Mouse (Mus musculus): ENCODE measurements around the gene Nif3l1. TPM values are rescaled to one million over a fixed set of nuclear protein-coding genes. Genes with fewer than 3 reads are reported as not detected.

The Nif3l1 gene
- polyA plus RNA-seq, 2 experiments = 10.3 to 16.5 TPM

- H3K9ac ChIP-seq (replicated peaks) = no peak overlapping the region
- H3K36me3 ChIP-seq (replicated peaks; ENCODE audit: control insufficient read depth, insufficient read depth, low read depth) = peaks cover 8% of the 10 kb centered on the region
- ATAC-seq (ENCODE audit: insufficient read depth) = no peak
- no peaks in the 10 kb centered on the region for H3K27me3 ChIP-seq (ENCODE audit: control insufficient read depth, insufficient read depth, low read length)
- H3K4me3 ChIP-seq (ENCODE audit: insufficient read depth in 1 of 2, low read depth in 2 of 2, low read length in 2 of 2) = no peak overlapping the region
- H3K9me3 ChIP-seq (ENCODE audit: control insufficient read depth, low read length) = no peaks in the 10 kb centered on the region
- peaks cover 4 to 11% of the 10 kb centered on the region in 2 experiments for H3K4me1 ChIP-seq (replicated peaks; ENCODE audit: control insufficient read depth in 2 of 2, insufficient read depth in 2 of 2, low read length in 1 of 2)
- 85% methylated on average over 7 of the region's 7 CpGs for WGBS (ENCODE audit: insufficient replicate concordance)
- TF ChIP-seq CTCF (IDR thresholded peaks at IDR 0.05; ENCODE audit: low read depth) (no peak), EP300 (IDR thresholded peaks at IDR 0.05; ENCODE audit: low read depth) (no peak)
- H3K27ac ChIP-seq = no peak overlapping the region
- H3K4me2 ChIP-seq (ENCODE audit: low read depth) = no peak overlapping the region
- DNase-seq (ENCODE audit: low read depth in 3 of 3, low spot score in 3 of 3) = no peak
These were observed 2.8 kb downstream of the Nif3l1 start for GRCm38 (mm10) chr1:58447766-58448165.

GRCm38 (mm10) chr1:58448396-58448795 is 3.4 kb downstream of the Nif3l1 start:
- H3K36me3 ChIP-seq (replicated peaks; ENCODE audit: control insufficient read depth, insufficient read depth, low read depth) = peaks cover 12% of the 10 kb centered on the region
- DNase-seq (ENCODE audit: low read depth in 3 of 3, low spot score in 3 of 3) (no peak), ATAC-seq (ENCODE audit: insufficient read depth) (no peak)
- no peak overlapping the region for H3K4me3 ChIP-seq (ENCODE audit: insufficient read depth in 1 of 2, low read depth in 2 of 2, low read length in 2 of 2)
- no peak overlapping the region for H3K9ac ChIP-seq (replicated peaks)
- H3K27me3 ChIP-seq (ENCODE audit: control insufficient read depth, insufficient read depth, low read length) = no peaks in the 10 kb centered on the region
- H3K27ac ChIP-seq = no peak overlapping the region
- no peak overlapping the region for H3K4me2 ChIP-seq (ENCODE audit: low read depth)
- WGBS (ENCODE audit: insufficient replicate concordance) = 64% methylated on average over 7 of the region's 7 CpGs
- H3K4me1 ChIP-seq (replicated peaks; ENCODE audit: control insufficient read depth in 2 of 2, insufficient read depth in 2 of 2, low read length in 1 of 2) = peaks cover 4 to 11% of the 10 kb centered on the region in 2 experiments
- TF ChIP-seq CTCF (IDR thresholded peaks at IDR 0.05; ENCODE audit: low read depth) (no peak), EP300 (IDR thresholded peaks at IDR 0.05; ENCODE audit: low read depth) (no peak)
- no peaks in the 10 kb centered on the region for H3K9me3 ChIP-seq (ENCODE audit: control insufficient read depth, low read length)

GRCm38 (mm10) chr1:58454316-58454715 is 9.4 kb downstream of the Nif3l1 start:
- Histone ChIP-seq H3K4me3 (ENCODE audit: insufficient read depth in 1 of 2, low read depth in 2 of 2, low read length in 2 of 2) (no peak overlapping the region), H3K4me1 (replicated peaks; ENCODE audit: control insufficient read depth in 2 of 2, insufficient read depth in 2 of 2, low read length in 1 of 2) (no peaks in the 10 kb centered on the region), H3K9me3 (ENCODE audit: control insufficient read depth, low read length) (no peaks in the 10 kb centered on the region), H3K4me2 (ENCODE audit: low read depth) (no peak overlapping the region), H3K27me3 (ENCODE audit: control insufficient read depth, insufficient read depth, low read length) (no peaks in the 10 kb centered on the region), H3K36me3 (replicated peaks; ENCODE audit: control insufficient read depth, insufficient read depth, low read depth) (peaks cover 24% of the 10 kb centered on the region), H3K27ac (no peak overlapping the region), H3K9ac (replicated peaks) (no peak overlapping the region)
- TF ChIP-seq EP300 (IDR thresholded peaks at IDR 0.05; ENCODE audit: low read depth) (no peak), CTCF (IDR thresholded peaks at IDR 0.05; ENCODE audit: low read depth) (no peak)
- ATAC-seq (ENCODE audit: insufficient read depth) = no peak
- WGBS (ENCODE audit: insufficient replicate concordance) = 80% methylated on average over 6 of the region's 6 CpGs
- DNase-seq (ENCODE audit: low read depth in 3 of 3, low spot score in 3 of 3) = no peak

- H3K9ac ChIP-seq (replicated peaks) = no peak overlapping the region
- H3K4me1 ChIP-seq (replicated peaks; ENCODE audit: control insufficient read depth in 2 of 2, insufficient read depth in 2 of 2, low read length in 1 of 2) = no peaks in the 10 kb centered on the region
- TF ChIP-seq EP300 (IDR thresholded peaks at IDR 0.05; ENCODE audit: low read depth) (no peak), CTCF (IDR thresholded peaks at IDR 0.05; ENCODE audit: low read depth) (no peak)
- peaks cover 44% of the 10 kb centered on the region for H3K36me3 ChIP-seq (replicated peaks; ENCODE audit: control insufficient read depth, insufficient read depth, low read depth)
- H3K4me3 ChIP-seq (ENCODE audit: insufficient read depth in 1 of 2, low read depth in 2 of 2, low read length in 2 of 2) = no peak overlapping the region
- ATAC-seq (ENCODE audit: insufficient read depth) (no peak), DNase-seq (ENCODE audit: low read depth in 3 of 3, low spot score in 3 of 3) (no peak)
- WGBS (ENCODE audit: insufficient replicate concordance) = 80% methylated on average over 5 of the region's 5 CpGs
- H3K9me3 ChIP-seq (ENCODE audit: control insufficient read depth, low read length) = no peaks in the 10 kb centered on the region
- no peak overlapping the region for H3K4me2 ChIP-seq (ENCODE audit: low read depth)
- no peak overlapping the region for H3K27ac ChIP-seq
- H3K27me3 ChIP-seq (ENCODE audit: control insufficient read depth, insufficient read depth, low read length) = no peaks in the 10 kb centered on the region
These were observed 13.2 kb downstream of the Nif3l1 start for GRCm38 (mm10) chr1:58458175-58458574.

GRCm38 (mm10) chr1:58458867-58459266 is 13.9 kb downstream of the Nif3l1 start:
- WGBS (ENCODE audit: insufficient replicate concordance) = 81% methylated on average over 2 of the region's 2 CpGs
- no peaks in the 10 kb centered on the region for H3K27me3 ChIP-seq (ENCODE audit: control insufficient read depth, insufficient read depth, low read length)
- peaks cover 46% of the 10 kb centered on the region for H3K36me3 ChIP-seq (replicated peaks; ENCODE audit: control insufficient read depth, insufficient read depth, low read depth)

More at GRCm38 (mm10) chr1:58458867-58459266, 13.9 kb downstream of the Nif3l1 start:
- no peak overlapping the region for H3K4me3 ChIP-seq (ENCODE audit: insufficient read depth in 1 of 2, low read depth in 2 of 2, low read length in 2 of 2)
- ATAC-seq (ENCODE audit: insufficient read depth) (no peak), DNase-seq (ENCODE audit: low read depth in 3 of 3, low spot score in 3 of 3) (no peak)
- TF ChIP-seq EP300 (IDR thresholded peaks at IDR 0.05; ENCODE audit: low read depth) (no peak), CTCF (IDR thresholded peaks at IDR 0.05; ENCODE audit: low read depth) (no peak)
- no peak overlapping the region for H3K4me2 ChIP-seq (ENCODE audit: low read depth)
- no peaks in the 10 kb centered on the region for H3K9me3 ChIP-seq (ENCODE audit: control insufficient read depth, low read length)
- H3K9ac ChIP-seq (replicated peaks) = no peak overlapping the region
- no peak overlapping the region for H3K27ac ChIP-seq
- H3K4me1 ChIP-seq (replicated peaks; ENCODE audit: control insufficient read depth in 2 of 2, insufficient read depth in 2 of 2, low read length in 1 of 2) = no peaks in the 10 kb centered on the region

Measured in liver, embryonic 14.5 days (tissue).